Mouse (Mus musculus) embryonic facial prominence, embryonic 11.5 days (tissue): Measurements from ENCODE around the gene Gm4181. TPM values are rescaled to one million over a fixed set of nuclear protein-coding genes. Genes with fewer than 3 reads are reported as not detected.
"Not testable (repeated sequence)": the region's sequence is repeated elsewhere in the genome, so short reads cannot be mapped to it uniquely, and the experiment has no call there.

ENCODE experiments used
- ATAC-seq: fragments of 200-750 bp; cut with Nextera tagmentation; replicated peaks from 2 replicates; pipeline ENCODE4 v1.8.0; 2017; ENCODE audit warnings: low read depth; ENCODE audit not compliant: insufficient number of reproducible peaks, low FRiP score, low TSS enrichment
- DNase-seq: peaks from one replicate; pipeline ENCODE4 v3.0.0-alpha.2; 2015; ENCODE audit warnings: low spot score
- H3K27ac ChIP-seq: fragments of 300-500 bp; sonication (generic); replicated peaks from 2 replicates; pipeline ENCODE4 v1.5.1; 2014; ENCODE audit warnings: mild to moderate bottlenecking, low read depth, low read length, control low read depth
- H3K27me3 ChIP-seq: fragments of 300-500 bp; sonication (generic); 2 replicates; pipeline ENCODE4 v1.6.1; 2014; ENCODE audit warnings: mild to moderate bottlenecking, low read length, moderate library complexity, mixed read lengths; ENCODE audit not compliant: control insufficient read depth, insufficient read depth
- H3K36me3 ChIP-seq: fragments of 300-500 bp; sonication (generic); replicated peaks from 2 replicates; pipeline ENCODE4 v1.6.1; 2014; ENCODE audit warnings: low read depth, mild to moderate bottlenecking, low read length, moderate library complexity, mixed read lengths; ENCODE audit not compliant: control insufficient read depth, insufficient read depth
- H3K4me1 ChIP-seq: fragments of 300-500 bp; sonication (generic); 2 replicates; pipeline ENCODE4 v1.6.1; 2014; ENCODE audit warnings: low read length, mixed read lengths; ENCODE audit not compliant: control insufficient read depth, insufficient read depth
- H3K4me2 ChIP-seq: fragments of 300-500 bp; sonication (generic); 2 replicates; pipeline ENCODE4 v1.6.1; 2014; ENCODE audit warnings: low read depth, mild to moderate bottlenecking, control low read depth, low read length, moderate library complexity
- H3K4me3 ChIP-seq: fragments of 300-500 bp; sonication (generic); 2 replicates; pipeline ENCODE4 v1.5.1; 2014; ENCODE audit warnings: low read depth, low read length, control low read depth
- H3K9ac ChIP-seq: fragments of 300-500 bp; sonication (generic); replicated peaks from 2 replicates; pipeline ENCODE4 v1.6.1; 2014; ENCODE audit warnings: mild to moderate bottlenecking, control low read depth, low read length
- H3K9me3 ChIP-seq: fragments of 300-500 bp; sonication (generic); replicated peaks from 2 replicates; pipeline ENCODE4 v1.6.1; 2016; ENCODE audit warnings: mild to moderate bottlenecking, low read length, inconsistent platforms, mixed read lengths; ENCODE audit not compliant: control insufficient read depth
- WGBS: fragments of 180-500 bp; shearing (Covaris S2); extraction: QIAGEN DNeasy Blood & Tissue Kit; methylation state at CpG from one replicate; pipeline ENCODE4 v1.1.7; 2014; 5-methylcytosine and 5-hydroxymethylcytosine counted together
- polyA plus RNA-seq: library from polyadenylated mRNA; unstranded; fragments of >200 nt; fragmentation: Nextera tagmentation; extraction: Ambion mirVana; gene quantifications from 2 replicates; pipeline ENCODE4 v1.2.1, GENCODE M21; 2014

Gene Gm4181
- polyA plus RNA-seq, result not detected in 2 replicates

DNA sequence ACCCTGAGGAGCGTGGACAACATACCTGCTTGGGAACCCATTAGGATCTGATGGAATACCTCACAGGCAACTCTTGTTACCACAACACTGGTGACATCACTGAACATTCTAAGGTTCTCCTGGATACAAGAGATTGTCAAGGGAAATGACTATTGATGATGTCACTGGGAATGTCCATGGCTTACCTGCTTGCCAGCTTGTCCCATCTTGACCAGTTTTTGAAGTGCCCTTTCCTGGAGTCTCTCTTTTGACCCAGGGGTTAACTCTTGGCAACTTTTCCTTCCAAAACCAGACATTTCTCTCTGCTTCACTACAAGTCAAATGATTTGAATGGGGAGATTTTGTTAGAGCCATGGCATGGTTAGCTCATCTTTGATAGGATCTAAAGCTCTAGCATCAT is at the start of gene Gm4181:
Gm4181 (minus strand) TSS at position 101 of the 400 bp plus-strand sequence.
- H3K36me3 ChIP-seq, H3K27me3 ChIP-seq, H3K4me2 ChIP-seq, H3K4me3 ChIP-seq, DNase-seq, H3K4me1 ChIP-seq, H3K9ac ChIP-seq, H3K9me3 ChIP-seq, ATAC-seq, H3K27ac ChIP-seq: not testable (repeated sequence)
- WGBS, result 67% methylated on average over 1 of the region's 1 CpGs

DNA sequence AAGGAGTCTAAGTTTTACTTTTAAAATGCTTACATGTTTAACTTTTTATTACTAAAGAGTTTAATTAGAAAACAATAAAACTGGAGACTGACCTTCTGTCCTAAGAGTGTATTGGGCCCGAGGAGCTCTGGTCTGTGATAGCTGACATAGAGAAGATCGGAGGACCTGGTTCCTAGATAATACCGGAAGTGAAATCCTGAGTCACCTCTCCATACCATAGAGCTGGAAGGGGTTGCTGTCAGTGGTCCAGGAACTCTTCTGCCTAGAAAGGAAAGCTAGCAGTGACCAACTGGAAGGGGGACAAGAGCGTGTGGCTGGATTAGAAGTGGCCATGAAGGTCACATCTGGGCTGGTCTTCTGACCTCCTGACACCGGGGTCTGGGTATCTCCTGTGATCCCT is 41.8 kb upstream of the Gm4181 start:
- Histone ChIP-seq H3K9me3 (no peaks in the 10 kb centered on the region), H3K4me3 (no peak overlapping the region), H3K4me1 (no peaks in the 10 kb centered on the region), H3K36me3 (no peaks in the 10 kb centered on the region), H3K27me3 (no peaks in the 10 kb centered on the region), H3K27ac (no peak overlapping the region), H3K9ac (no peak overlapping the region), H3K4me2 (no peak overlapping the region)
- WGBS, result 89% methylated on average over 5 of the region's 5 CpGs
- DNase-seq (no peak), ATAC-seq (no peak)

DNA sequence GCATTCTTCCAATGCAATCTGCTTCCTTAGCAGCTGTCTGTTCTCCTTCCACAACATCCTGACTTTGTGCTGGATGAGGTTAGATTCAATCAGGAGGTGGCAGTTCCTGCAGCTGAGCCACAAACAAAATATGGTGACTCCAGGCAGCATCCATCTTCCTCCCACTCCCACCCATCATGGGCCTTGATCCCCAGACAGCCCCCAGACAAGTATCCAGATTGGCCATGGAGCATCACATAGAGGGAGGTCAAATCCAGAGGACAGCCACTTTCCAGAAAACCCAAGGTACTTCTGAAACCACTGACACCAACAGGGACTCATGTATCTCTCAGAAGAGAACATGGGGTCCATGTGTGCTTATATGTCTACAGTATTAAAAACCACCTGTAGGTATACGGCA is 3.0 kb downstream of the Gm4181 start:
- 95% methylated on average over 1 of the region's 1 CpGs for WGBS
- H3K27me3 ChIP-seq, DNase-seq, H3K9ac ChIP-seq, H3K36me3 ChIP-seq, H3K4me1 ChIP-seq, H3K9me3 ChIP-seq, H3K27ac ChIP-seq, H3K4me3 ChIP-seq, ATAC-seq, H3K4me2 ChIP-seq: not testable (repeated sequence)

DNA sequence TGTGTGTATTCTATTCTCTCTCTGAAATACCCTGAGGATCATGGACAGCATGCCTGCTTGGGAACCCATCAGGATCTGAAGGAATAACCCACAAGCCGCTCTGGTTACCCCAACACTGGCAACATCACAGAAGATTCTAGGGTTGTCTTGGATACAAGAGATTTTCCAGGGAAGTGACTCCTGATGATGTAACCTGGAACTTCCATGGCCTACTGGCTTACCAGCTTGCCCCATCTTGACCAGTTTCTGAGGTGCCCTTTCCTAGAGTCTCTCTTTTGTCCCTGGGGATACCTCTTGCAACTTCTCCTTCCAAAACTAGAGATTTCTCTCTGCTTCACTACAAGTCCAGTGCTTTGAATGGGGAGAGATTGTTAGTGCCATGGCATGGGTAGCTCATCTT is 24.3 kb downstream of the Gm4181 start, which contains the start of gene Gm17078:
Gm17078 (minus strand) TSS at position 101 of the 400 bp plus-strand sequence.
- WGBS, result 82% methylated on average over 1 of the region's 1 CpGs
- ATAC-seq, result no peak

DNA sequence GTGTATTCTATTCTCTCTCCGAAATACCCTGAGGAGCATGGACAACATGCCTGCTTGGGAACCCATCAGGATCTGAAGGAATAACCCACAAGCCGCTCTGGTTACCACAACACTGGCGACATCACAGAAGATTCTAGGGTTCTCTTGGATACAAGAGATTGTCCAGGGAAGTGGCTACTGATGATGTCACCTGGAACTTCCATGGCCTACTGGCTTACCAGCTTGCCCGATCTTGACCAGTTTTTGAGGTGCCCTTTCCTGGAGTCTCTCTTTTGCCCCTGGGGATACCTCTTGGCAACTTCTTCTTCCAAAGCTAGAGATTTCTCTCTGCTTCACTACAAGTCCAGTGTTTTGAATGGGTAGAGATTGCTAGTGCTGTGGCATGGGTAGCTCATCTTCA is 43.4 kb downstream of the Gm4181 start, which contains the start of gene Gm17174:
Gm17174 (minus strand) TSS at position 101 of the 400 bp plus-strand sequence.
- not testable (repeated sequence) for H3K4me3 ChIP-seq, H3K36me3 ChIP-seq, H3K27ac ChIP-seq, H3K9ac ChIP-seq, ATAC-seq, H3K4me2 ChIP-seq, H3K27me3 ChIP-seq, H3K4me1 ChIP-seq, H3K9me3 ChIP-seq, DNase-seq
- 89% methylated on average over 4 of the region's 4 CpGs for WGBS

More for the DNA sequence above, 24.3 kb downstream of the Gm4181 start, which contains the start of gene Gm17078:
- no peaks in the 10 kb centered on the region for H3K27me3 ChIP-seq
- no peak for DNase-seq
- no peaks in the 10 kb centered on the region for H3K4me1 ChIP-seq
- no peak within 1 kb of the TSS for H3K27ac ChIP-seq
- no peak within 1 kb of the TSS for H3K9ac ChIP-seq
- no peaks in the 10 kb centered on the region for H3K9me3 ChIP-seq
- H3K4me3 ChIP-seq, result no peak within 1 kb of the TSS
- no peak within 1 kb of the TSS for H3K4me2 ChIP-seq
- H3K36me3 ChIP-seq, result no peaks in the 10 kb centered on the region

Other genes starting within 250 kb of the Gm4181 start
- gene Vmn2r88, start 224.8 kb downstream of the Gm4181 start, polyA plus RNA-seq, result not detected in 2 replicates
- not detected in 2 replicates for gene Vmn2r89, start 183.8 kb downstream of the Gm4181 start, polyA plus RNA-seq
- gene Gm5622, start 82.9 kb downstream of the Gm4181 start, polyA plus RNA-seq, result not detected in 2 replicates
- gene Gm17175, start 61.6 kb downstream of the Gm4181 start, polyA plus RNA-seq, result not detected in 2 replicates
- not detected in 2 replicates for gene Gm17174, start 43.5 kb downstream of the Gm4181 start, polyA plus RNA-seq
- not detected in 2 replicates for gene Gm17078, start 24.4 kb downstream of the Gm4181 start, polyA plus RNA-seq
- gene Gm17079, start 59.8 kb upstream of the Gm4181 start, polyA plus RNA-seq, result not detected in 2 replicates
- gene Gm5800, start 81.5 kb upstream of the Gm4181 start, polyA plus RNA-seq, result not detected in 2 replicates
- gene Ang4, start 137.9 kb upstream of the Gm4181 start, polyA plus RNA-seq, result not detected in 2 replicates
- not detected in 2 replicates for gene AY358078, start 164.4 kb upstream of the Gm4181 start, polyA plus RNA-seq
- gene Ear6, start 218.0 kb upstream of the Gm4181 start, polyA plus RNA-seq, result not detected in 2 replicates
- gene Mettl17, start 249.2 kb upstream of the Gm4181 start, polyA plus RNA-seq, result 37.9 and 41.5 TPM in 2 replicates